ENCODE assay signal across 9 mouse cellular contexts in genomic region chr11:98952736-98953135, GRCm38 (mm10). TPM values are rescaled to one million over a fixed set of nuclear protein-coding genes. Genes with fewer than 3 reads are reported as not detected.
DNase-seq lines count a peak whose midpoint lies in the region; ATAC-seq and TF ChIP-seq lines count a peak whose summit lies in the region.
"Had no signal": no experiment of that assay in that cellular context is flagged by ENCODE, and none has a peak within 500 bp of the region (broad histone marks: within the 10 kb centered on the region; RNA-seq: fewer than 3 reads in every experiment).

No protein-coding gene starts in this region.

- no peak overlapping the region for H3K4me2 ChIP-seq in intestine, embryonic 15.5 days (replicated peaks)
- H3K4me2 ChIP-seq in intestine, postnatal 0 days (replicated peaks; ENCODE audit: low read depth) = no peak overlapping the region

- DNase-seq in CD4-positive, CD25-positive, alpha-beta regulatory T cell, adult 2 months (ENCODE audit: low read depth, low spot score) = peak; percentile 46
- peak; percentile 47 for DNase-seq in ZHBTc4 (ENCODE audit: low read depth, low spot score)
- DNase-seq in lung, postnatal 4 days = peak; percentile 69
- DNase-seq in cerebellum, postnatal 10 days = no peak
- DNase-seq in right cerebral cortex, postnatal 14 days = no peak
- DNase-seq: gastrocnemius, postnatal 36 days; midbrain, embryonic 14.5 days had no signal

- ATAC-seq in intestine, embryonic 15.5 days = no peak
- no peak for ATAC-seq in intestine, postnatal 0 days

- H3K27ac ChIP-seq in intestine, embryonic 15.5 days = 0 out of 2 replicates have a peak overlapping the region, but pooled peaks have one; percentile 40
- H3K27ac ChIP-seq in intestine, postnatal 0 days (ENCODE audit: low read depth, low read length) = no peak overlapping the region

- no peak overlapping the region for H3K9ac ChIP-seq in intestine, embryonic 15.5 days
- no peak overlapping the region for H3K9ac ChIP-seq in intestine, postnatal 0 days (ENCODE audit: low read depth, low read length)

- 56% methylated on average over 2 of the region's 2 CpGs for WGBS in intestine, embryonic 15.5 days
- WGBS in intestine, postnatal 0 days = 59% methylated on average over 2 of the region's 2 CpGs

- H3K4me3 ChIP-seq in intestine, embryonic 15.5 days (replicated peaks) = no peak overlapping the region
- H3K4me3 ChIP-seq in intestine, postnatal 0 days (ENCODE audit: low read depth, low read length) = no peak overlapping the region

- peaks cover 4% of the 10 kb centered on the region; the same call in 1 of the 2 replicates for H3K36me3 ChIP-seq in intestine, embryonic 15.5 days
- peaks cover 7% of the 10 kb centered on the region; the same call in 1 of the 2 replicates for H3K36me3 ChIP-seq in intestine, postnatal 0 days (ENCODE audit: control insufficient read depth, insufficient read depth)

- H3K27me3 ChIP-seq in intestine, embryonic 15.5 days (replicated peaks) = no peaks in the 10 kb centered on the region
- no peaks in the 10 kb centered on the region for H3K27me3 ChIP-seq in intestine, postnatal 0 days (replicated peaks; ENCODE audit: control insufficient read depth, insufficient read depth, low read length)

- TF ChIP-seq CTCF in intestine, postnatal 0 days (IDR thresholded peaks at IDR 0.05; ENCODE audit: low read depth) = no peak

- peaks cover 69% of the 10 kb centered on the region for H3K4me1 ChIP-seq in intestine, embryonic 15.5 days (replicated peaks)
- peaks cover 19% of the 10 kb centered on the region for H3K4me1 ChIP-seq in intestine, postnatal 0 days (replicated peaks; ENCODE audit: control insufficient read depth, insufficient read depth, low read length)

- no peaks in the 10 kb centered on the region for H3K9me3 ChIP-seq in intestine, embryonic 15.5 days
- H3K9me3 ChIP-seq in intestine, postnatal 0 days (ENCODE audit: control insufficient read depth) = no peaks in the 10 kb centered on the region

RNA-seq across cellular contexts. Expression of gene Rara, which starts 25.1 kb away (rescaled TPM):
- polyA plus RNA-seq in intestine, embryonic 15.5 days (2015; fragmentation: Nextera tagmentation; extraction: Ambion mirVana) = 30.7 and 31.5 TPM in 2 replicates
- polyA plus RNA-seq in intestine, postnatal 0 days (2015; fragmentation: Nextera tagmentation; extraction: Ambion mirVana) = 22.2 and 22.4 TPM in 2 replicates

RNA-seq across cellular contexts. Expression of gene Gjd3, which starts 30.1 kb away (rescaled TPM):
- polyA plus RNA-seq in intestine, embryonic 15.5 days (2015; fragmentation: Nextera tagmentation; extraction: Ambion mirVana) = 0.20 and 0.35 TPM in 2 replicates
- 0.61 and 0.80 TPM in 2 replicates for polyA plus RNA-seq in intestine, postnatal 0 days (2015; fragmentation: Nextera tagmentation; extraction: Ambion mirVana)

RNA-seq across cellular contexts. Expression of gene Cdc6, which starts 45.1 kb away (rescaled TPM):
- polyA plus RNA-seq in intestine, embryonic 15.5 days (2015; fragmentation: Nextera tagmentation; extraction: Ambion mirVana) = 24.0 and 26.7 TPM in 2 replicates
- 4.0 and 4.5 TPM in 2 replicates for polyA plus RNA-seq in intestine, postnatal 0 days (2015; fragmentation: Nextera tagmentation; extraction: Ambion mirVana)

Comparison
In these comparisons a context has a peak if more than half of its experiments do, and no peak if none do; other contexts are left out.
1. DNase-seq: peak in CD4-positive, CD25-positive, alpha-beta regulatory T cell, adult 2 months (single experiment), ZHBTc4 (single experiment) and lung, postnatal 4 days (2 of 2); none in cerebellum, postnatal 10 days (0 of 2) and right cerebral cortex, postnatal 14 days (single experiment).